Comparison of ENCODE assay signal across 8 mouse cellular contexts in genomic region chr4:116123602-116124519, GRCm38 (mm10). TPM values are rescaled to one million over a fixed set of nuclear protein-coding genes. Genes with fewer than 3 reads are reported as not detected.
DNase-seq lines count a peak whose midpoint lies in the region; ATAC-seq and TF ChIP-seq lines count a peak whose summit lies in the region.

Rad54l (minus strand) TSS chr4:116123690.
Pomgnt1 (plus strand) TSS chr4:116123840.

- H3K36me3 ChIP-seq in heart, embryonic 13.5 days: peaks cover 17% of the 10 kb centered on the region
- no peaks in the 10 kb centered on the region for H3K36me3 ChIP-seq in kidney, postnatal 0 days (ENCODE audit: insufficient read depth, low read length)
- H3K36me3 ChIP-seq in liver, embryonic 14.5 days (replicated peaks; ENCODE audit: control insufficient read depth, insufficient read depth, low read depth): no peaks in the 10 kb centered on the region; the same call in 1 of the 2 replicates
- no peaks in the 10 kb centered on the region for H3K36me3 ChIP-seq in stomach, embryonic 15.5 days

- H3K4me3 ChIP-seq in brown adipose tissue, adult 24 weeks (ENCODE audit: insufficient read depth, low read depth, low read length): peak within 1 kb of the TSS; percentile 73
- H3K4me3 ChIP-seq in heart, embryonic 13.5 days: peak within 1 kb of the TSS; percentile 70
- peak within 1 kb of the TSS; percentile 47 for H3K4me3 ChIP-seq in kidney, postnatal 0 days (replicated peaks; ENCODE audit: low read depth, low read length)
- H3K4me3 ChIP-seq in liver, embryonic 14.5 days (ENCODE audit: insufficient read depth in 1 of 2, low read depth in 2 of 2, low read length in 2 of 2): peak within 1 kb of the TSS; percentile 80 to 99
- H3K4me3 ChIP-seq in stomach, embryonic 15.5 days (replicated peaks): peak within 1 kb of the TSS; percentile 61

- no peaks in the 10 kb centered on the region for H3K9me3 ChIP-seq in heart, embryonic 13.5 days
- no peaks in the 10 kb centered on the region for H3K9me3 ChIP-seq in kidney, postnatal 0 days (replicated peaks; ENCODE audit: low read length)
- H3K9me3 ChIP-seq in liver, embryonic 14.5 days (ENCODE audit: control insufficient read depth, low read length): no peaks in the 10 kb centered on the region
- H3K9me3 ChIP-seq in stomach, embryonic 15.5 days: no peaks in the 10 kb centered on the region

- H3K4me1 ChIP-seq in brown adipose tissue, adult 24 weeks (ENCODE audit: control insufficient read depth, insufficient read depth, insufficient read length, low read length): no peaks in the 10 kb centered on the region
- peaks cover 21% of the 10 kb centered on the region for H3K4me1 ChIP-seq in heart, embryonic 13.5 days
- 0 out of 2 replicates have a peak, but pooled peaks cover 6% of the 10 kb centered on the region for H3K4me1 ChIP-seq in kidney, postnatal 0 days (replicated peaks; ENCODE audit: insufficient read depth, low read length)
- H3K4me1 ChIP-seq in liver, embryonic 14.5 days (replicated peaks; ENCODE audit: control insufficient read depth in 2 of 2, insufficient read depth in 2 of 2, low read length in 1 of 2): peaks cover 8 to 18% of the 10 kb centered on the region in 2 experiments
- H3K4me1 ChIP-seq in stomach, embryonic 15.5 days: peaks cover 8% of the 10 kb centered on the region

- H3K4me2 ChIP-seq in heart, embryonic 13.5 days: peak within 1 kb of the TSS; percentile 85
- peak within 1 kb of the TSS; percentile 66 for H3K4me2 ChIP-seq in kidney, postnatal 0 days (ENCODE audit: low read length)
- H3K4me2 ChIP-seq in liver, embryonic 14.5 days (ENCODE audit: low read depth): peak within 1 kb of the TSS; percentile 86
- peak within 1 kb of the TSS; percentile 60 for H3K4me2 ChIP-seq in stomach, embryonic 15.5 days

- 6% methylated on average over 24 of the region's 24 CpGs for WGBS in heart, embryonic 13.5 days
- WGBS in kidney, postnatal 0 days: 4% methylated on average over 24 of the region's 24 CpGs
- 5% methylated on average over 24 of the region's 24 CpGs for WGBS in liver, embryonic 14.5 days (ENCODE audit: insufficient replicate concordance)
- 6% methylated on average over 24 of the region's 24 CpGs for WGBS in stomach, embryonic 15.5 days

- H3K27ac ChIP-seq in brown adipose tissue, adult 24 weeks (replicated peaks; ENCODE audit: low read depth, low read length): 0 out of 2 replicates have a peak within 1 kb of the TSS, but pooled peaks have one; percentile 6
- H3K27ac ChIP-seq in heart, embryonic 13.5 days (replicated peaks): peak within 1 kb of the TSS; percentile 82
- peak within 1 kb of the TSS; percentile 3; the same call in 1 of the 2 replicates for H3K27ac ChIP-seq in kidney, postnatal 0 days
- peak within 1 kb of the TSS; percentile 34 for H3K27ac ChIP-seq in liver, embryonic 14.5 days
- H3K27ac ChIP-seq in stomach, embryonic 15.5 days: peak within 1 kb of the TSS; percentile 60; the same call in 1 of the 2 replicates

- TF ChIP-seq CTCF in kidney, postnatal 0 days (IDR thresholded peaks at IDR 0.05; ENCODE audit: low read depth): peak; percentile 59
- peak; percentile 66 for TF ChIP-seq CTCF in liver, embryonic 14.5 days (IDR thresholded peaks at IDR 0.05; ENCODE audit: low read depth)

- peak; percentile 97 for ATAC-seq in erythroid progenitor cell, adult 5-6 weeks (replicated peaks; ENCODE audit: low FRiP score, poor library complexity, severe bottlenecking)
- ATAC-seq in heart, embryonic 13.5 days (ENCODE audit: extremely low read depth, insufficient number of reproducible peaks, low FRiP score, low TSS enrichment): peak; percentile 89
- ATAC-seq in kidney, postnatal 0 days (replicated peaks; ENCODE audit: low FRiP score, low read depth): peak; percentile 95
- ATAC-seq in liver, embryonic 14.5 days (ENCODE audit: insufficient read depth): peak; percentile 97
- ATAC-seq in stomach, embryonic 15.5 days (ENCODE audit: insufficient read depth, low FRiP score, low read depth): peak; percentile 95

- DNase-seq in CD8-positive naive resting alpha-beta T cell, adult 2 months (ENCODE audit: low read depth in 2 of 2, low spot score in 2 of 2): peak; percentile 24 to 50
- peak; percentile 98 for DNase-seq in kidney, postnatal 0 days (ENCODE audit: low spot score)
- DNase-seq in liver, embryonic 14.5 days (ENCODE audit: low read depth in 3 of 3, low spot score in 3 of 3): peak; percentile 86 to 89 (median 87)
- DNase-seq in neural tube, embryonic 10.5 days (ENCODE audit: extremely low spot score, low spot score): peak; percentile 87

- H3K9ac ChIP-seq in heart, embryonic 13.5 days: peak within 1 kb of the TSS; percentile 83
- peak within 1 kb of the TSS; percentile 61 for H3K9ac ChIP-seq in kidney, postnatal 0 days (ENCODE audit: low read depth, low read length)
- H3K9ac ChIP-seq in liver, embryonic 14.5 days (replicated peaks): peak within 1 kb of the TSS; percentile 85
- H3K9ac ChIP-seq in stomach, embryonic 15.5 days: peak within 1 kb of the TSS; percentile 48

- H3K27me3 ChIP-seq in heart, embryonic 13.5 days (replicated peaks): no peaks in the 10 kb centered on the region
- H3K27me3 ChIP-seq in kidney, postnatal 0 days (ENCODE audit: insufficient read depth, low read length): no peaks in the 10 kb centered on the region
- H3K27me3 ChIP-seq in liver, embryonic 14.5 days (ENCODE audit: control insufficient read depth, insufficient read depth, low read length): no peaks in the 10 kb centered on the region
- no peaks in the 10 kb centered on the region for H3K27me3 ChIP-seq in stomach, embryonic 15.5 days (replicated peaks)

- no peak for TF ChIP-seq EP300 in liver, embryonic 14.5 days (IDR thresholded peaks at IDR 0.05; ENCODE audit: low read depth)

RNA-seq across cellular contexts. Expression of gene Rad54l, which starts in this region (rescaled TPM):
- 0.36 TPM in 1 of 2 replicates, not detected in the other for polyA plus RNA-seq in brown adipose tissue, adult 24 weeks (2012; ENCODE audit: insufficient read depth, insufficient read length, missing spikeins)
- total RNA-seq in erythroid progenitor cell, adult 5-6 weeks (2015; ENCODE audit: low replicate concordance): 40.2 and 41.8 TPM in 2 replicates
- total RNA-seq in erythroid progenitor cell, adult 5-6 weeks (2017; ENCODE audit: low replicate concordance): 25.8 and 51.3 TPM in 2 replicates
- polyA plus RNA-seq in heart, embryonic 13.5 days (2015; fragmentation: Nextera tagmentation; extraction: Ambion mirVana): 20.9 and 21.5 TPM in 2 replicates
- 10.4 and 13.5 TPM in 2 replicates for polyA plus RNA-seq in kidney, postnatal 0 days (2015; fragmentation: Nextera tagmentation; extraction: Ambion mirVana)
- 12.6 and 15.6 TPM in 2 replicates for polyA plus RNA-seq in liver, embryonic 14.5 days (2012; rRNA removed)
- polyA plus RNA-seq in liver, embryonic 14.5 days (2014; fragmentation: Nextera tagmentation; extraction: Ambion mirVana): 24.4 and 26.0 TPM in 2 replicates
- 24.6 and 26.4 TPM in 2 replicates for polyA plus RNA-seq in stomach, embryonic 15.5 days (2015; fragmentation: Nextera tagmentation; extraction: Ambion mirVana)

RNA-seq across cellular contexts. Expression of gene Pomgnt1, which starts in this region (rescaled TPM):
- polyA plus RNA-seq in brown adipose tissue, adult 24 weeks (2012; ENCODE audit: insufficient read depth, insufficient read length, missing spikeins): 37.6 and 49.5 TPM in 2 replicates
- 1.4 TPM in 1 of 2 replicates, not detected in the other for total RNA-seq in erythroid progenitor cell, adult 5-6 weeks (2015; ENCODE audit: low replicate concordance)
- 1.0 and 2.6 TPM in 2 replicates for total RNA-seq in erythroid progenitor cell, adult 5-6 weeks (2017; ENCODE audit: low replicate concordance)
- polyA plus RNA-seq in heart, embryonic 13.5 days (2015; fragmentation: Nextera tagmentation; extraction: Ambion mirVana): 56.9 and 61.5 TPM in 2 replicates
- 52.2 and 55.9 TPM in 2 replicates for polyA plus RNA-seq in kidney, postnatal 0 days (2015; fragmentation: Nextera tagmentation; extraction: Ambion mirVana)
- 7.5 and 8.8 TPM in 2 replicates for polyA plus RNA-seq in liver, embryonic 14.5 days (2012; rRNA removed)
- polyA plus RNA-seq in liver, embryonic 14.5 days (2014; fragmentation: Nextera tagmentation; extraction: Ambion mirVana): 10.3 and 10.7 TPM in 2 replicates
- polyA plus RNA-seq in stomach, embryonic 15.5 days (2015; fragmentation: Nextera tagmentation; extraction: Ambion mirVana): 50.0 and 52.9 TPM in 2 replicates

Comparison
In these comparisons a context has a peak if more than half of its experiments do, and no peak if none do; other contexts are left out.
1. Peak in every context shown above with its lines: DNase-seq, ATAC-seq, H3K4me3 ChIP-seq and H3K27ac ChIP-seq.
2. DNase-seq: peak in every context shown above with its lines; median percentile 98 in kidney, postnatal 0 days; 87 in liver, embryonic 14.5 days; 87 in neural tube, embryonic 10.5 days; 37 in CD8-positive naive resting alpha-beta T cell, adult 2 months.
3. H3K27ac ChIP-seq: peak in every context shown above with its lines; median percentile 82 in heart, embryonic 13.5 days; 60 in stomach, embryonic 15.5 days; 34 in liver, embryonic 14.5 days; 6 in brown adipose tissue, adult 24 weeks; 3 in kidney, postnatal 0 days.